Mouse (Mus musculus) lung, postnatal 0 days (tissue): ENCODE measurements around the gene Rgs6.

Source experiments
- CTCF ChIP-seq: IDR thresholded peaks from 2 replicates; pipeline ENCODE4 v1.5.1; 2016; ENCODE audit warnings: antibody characterized with exemption, mild to moderate bottlenecking
- EP300 ChIP-seq: IDR thresholded peaks from 2 replicates; pipeline ENCODE4 v1.6.1; 2016; ENCODE audit warnings: antibody characterized with exemption, mild to moderate bottlenecking, control low read depth

- no peak for TF ChIP-seq CTCF
- no peak for TF ChIP-seq EP300
These were observed 222.5 kb downstream of the Rgs6 start for GRCm38 (mm10) chr12:82810631-82811030.
